Mouse (Mus musculus): Measurements from ENCODE around the gene Hmgb4. TPM values are rescaled to one million over a fixed set of nuclear protein-coding genes. Genes with fewer than 3 reads are reported as not detected.
A peak's percentile ranks its signal among the peaks of the same experiment; 100 is the strongest.

The Hmgb4 gene
- polyA plus RNA-seq, 1 experiment from 2014 or later = not detected

GRCm38 (mm10) chr4:128270931-128271330 lies 10.2 kb upstream of the Hmgb4 start:
- WGBS = 59% methylated on average over 19 of the region's 19 CpGs
- Histone ChIP-seq H3K36me3 (ENCODE audit: control insufficient read depth, insufficient read depth, low read length) (no peaks in the 10 kb centered on the region), H3K4me3 (ENCODE audit: low read depth, low read length) (no peak overlapping the region), H3K9ac (ENCODE audit: low read length) (no peak overlapping the region), H3K4me1 (ENCODE audit: control insufficient read depth, insufficient read depth, low read length) (no peaks in the 10 kb centered on the region), H3K9me3 (replicated peaks; ENCODE audit: control insufficient read depth, low read length) (no peaks in the 10 kb centered on the region), H3K27me3 (replicated peaks; ENCODE audit: control insufficient read depth, insufficient read depth, low read length) (no peaks in the 10 kb centered on the region), H3K27ac (ENCODE audit: low read depth, low read length) (no peak overlapping the region), H3K4me2 (ENCODE audit: low read length) (no peak overlapping the region)
- ATAC-seq (no peak), DNase-seq (ENCODE audit: low spot score) (peak; percentile 72)

GRCm38 (mm10) chr4:128270177-128270576 lies 9.4 kb upstream of the Hmgb4 start:
- H3K4me2 ChIP-seq (ENCODE audit: low read length) = no peak overlapping the region
- no peak overlapping the region for H3K27ac ChIP-seq (ENCODE audit: low read depth, low read length)
- H3K9me3 ChIP-seq (replicated peaks; ENCODE audit: control insufficient read depth, low read length) = no peaks in the 10 kb centered on the region
- H3K9ac ChIP-seq (ENCODE audit: low read length) = no peak overlapping the region
- H3K4me3 ChIP-seq (ENCODE audit: low read depth, low read length) = no peak overlapping the region
- 69% methylated on average over 10 of the region's 10 CpGs for WGBS
- no peaks in the 10 kb centered on the region for H3K27me3 ChIP-seq (replicated peaks; ENCODE audit: control insufficient read depth, insufficient read depth, low read length)
- H3K36me3 ChIP-seq (ENCODE audit: control insufficient read depth, insufficient read depth, low read length) = no peaks in the 10 kb centered on the region
- DNase-seq (ENCODE audit: low spot score) = no peak
- ATAC-seq = no peak
- no peaks in the 10 kb centered on the region for H3K4me1 ChIP-seq (ENCODE audit: control insufficient read depth, insufficient read depth, low read length)

GRCm38 (mm10) chr4:128269261-128269875 lies 8.6 kb upstream of the Hmgb4 start:
- Histone ChIP-seq H3K9ac (ENCODE audit: low read length) (no peak overlapping the region), H3K9me3 (replicated peaks; ENCODE audit: control insufficient read depth, low read length) (no peaks in the 10 kb centered on the region), H3K36me3 (ENCODE audit: control insufficient read depth, insufficient read depth, low read length) (no peaks in the 10 kb centered on the region), H3K4me1 (ENCODE audit: control insufficient read depth, insufficient read depth, low read length) (no peaks in the 10 kb centered on the region), H3K27me3 (replicated peaks; ENCODE audit: control insufficient read depth, insufficient read depth, low read length) (no peaks in the 10 kb centered on the region), H3K27ac (ENCODE audit: low read depth, low read length) (no peak overlapping the region), H3K4me3 (ENCODE audit: low read depth, low read length) (no peak overlapping the region), H3K4me2 (ENCODE audit: low read length) (no peak overlapping the region)
- DNase-seq (ENCODE audit: low spot score) (no peak), ATAC-seq (no peak)
- 90% methylated on average over 9 of the region's 9 CpGs for WGBS

- no peaks in the 10 kb centered on the region for H3K9me3 ChIP-seq (replicated peaks; ENCODE audit: control insufficient read depth, low read length)
- ATAC-seq (no peak), DNase-seq (ENCODE audit: low spot score) (no peak)
- no peak overlapping the region for H3K4me2 ChIP-seq (ENCODE audit: low read length)
- H3K27me3 ChIP-seq (replicated peaks; ENCODE audit: control insufficient read depth, insufficient read depth, low read length) = no peaks in the 10 kb centered on the region
- no peaks in the 10 kb centered on the region for H3K36me3 ChIP-seq (ENCODE audit: control insufficient read depth, insufficient read depth, low read length)
- no peak overlapping the region for H3K27ac ChIP-seq (ENCODE audit: low read depth, low read length)
- H3K4me1 ChIP-seq (ENCODE audit: control insufficient read depth, insufficient read depth, low read length) = no peaks in the 10 kb centered on the region
- 93% methylated on average over 3 of the region's 3 CpGs for WGBS
- H3K4me3 ChIP-seq (ENCODE audit: low read depth, low read length) = no peak overlapping the region
- no peak overlapping the region for H3K9ac ChIP-seq (ENCODE audit: low read length)
Observed at GRCm38 (mm10) chr4:128265341-128265740, 4.6 kb upstream of the Hmgb4 start.

- Histone ChIP-seq H3K4me3 (ENCODE audit: low read depth, low read length) (no peak overlapping the region), H3K27me3 (replicated peaks; ENCODE audit: control insufficient read depth, insufficient read depth, low read length) (no peaks in the 10 kb centered on the region), H3K9ac (ENCODE audit: low read length) (no peak overlapping the region), H3K4me2 (ENCODE audit: low read length) (no peak overlapping the region), H3K27ac (ENCODE audit: low read depth, low read length) (no peak overlapping the region), H3K9me3 (replicated peaks; ENCODE audit: control insufficient read depth, low read length) (no peaks in the 10 kb centered on the region), H3K4me1 (ENCODE audit: control insufficient read depth, insufficient read depth, low read length) (no peaks in the 10 kb centered on the region), H3K36me3 (ENCODE audit: control insufficient read depth, insufficient read depth, low read length) (no peaks in the 10 kb centered on the region)
- 95% methylated on average over 5 of the region's 5 CpGs for WGBS
- ATAC-seq (no peak), DNase-seq (ENCODE audit: low spot score) (no peak)
Observed at GRCm38 (mm10) chr4:128264491-128264890, 3.7 kb upstream of the Hmgb4 start.

GRCm38 (mm10) chr4:128259211-128259610 lies 1.5 kb downstream of the Hmgb4 start:
- no peak overlapping the region for H3K4me3 ChIP-seq (ENCODE audit: low read depth, low read length)
- no peak for ATAC-seq
- no peaks in the 10 kb centered on the region for H3K9me3 ChIP-seq (replicated peaks; ENCODE audit: control insufficient read depth, low read length)
- no peak overlapping the region for H3K9ac ChIP-seq (ENCODE audit: low read length)
- no peaks in the 10 kb centered on the region for H3K4me1 ChIP-seq (ENCODE audit: control insufficient read depth, insufficient read depth, low read length)
- no peak overlapping the region for H3K27ac ChIP-seq (ENCODE audit: low read depth, low read length)
- H3K27me3 ChIP-seq (replicated peaks; ENCODE audit: control insufficient read depth, insufficient read depth, low read length) = no peaks in the 10 kb centered on the region
- no peak for DNase-seq (ENCODE audit: low spot score)
- no peak overlapping the region for H3K4me2 ChIP-seq (ENCODE audit: low read length)
- no peaks in the 10 kb centered on the region for H3K36me3 ChIP-seq (ENCODE audit: control insufficient read depth, insufficient read depth, low read length)
- 85% methylated on average over 5 of the region's 5 CpGs for WGBS

- Histone ChIP-seq H3K27ac (ENCODE audit: low read depth, low read length) (no peak overlapping the region), H3K9ac (ENCODE audit: low read length) (no peak overlapping the region), H3K4me3 (ENCODE audit: low read depth, low read length) (no peak overlapping the region), H3K4me2 (ENCODE audit: low read length) (no peak overlapping the region), H3K9me3 (replicated peaks; ENCODE audit: control insufficient read depth, low read length) (no peaks in the 10 kb centered on the region), H3K4me1 (ENCODE audit: control insufficient read depth, insufficient read depth, low read length) (no peaks in the 10 kb centered on the region), H3K27me3 (replicated peaks; ENCODE audit: control insufficient read depth, insufficient read depth, low read length) (no peaks in the 10 kb centered on the region), H3K36me3 (ENCODE audit: control insufficient read depth, insufficient read depth, low read length) (no peaks in the 10 kb centered on the region)
- no peak for DNase-seq (ENCODE audit: low spot score)
- ATAC-seq = no peak
- 15% methylated on average over 5 of the region's 5 CpGs for WGBS
Observed at GRCm38 (mm10) chr4:128248676-128249075, 12.1 kb downstream of the Hmgb4 start.

- Histone ChIP-seq H3K27me3 (replicated peaks; ENCODE audit: control insufficient read depth, insufficient read depth, low read length) (no peaks in the 10 kb centered on the region), H3K36me3 (ENCODE audit: control insufficient read depth, insufficient read depth, low read length) (no peaks in the 10 kb centered on the region), H3K4me3 (ENCODE audit: low read depth, low read length) (no peak overlapping the region), H3K4me2 (ENCODE audit: low read length) (no peak overlapping the region), H3K4me1 (ENCODE audit: control insufficient read depth, insufficient read depth, low read length) (0 out of 2 replicates have a peak, but pooled peaks cover 3% of the 10 kb centered on the region), H3K9me3 (replicated peaks; ENCODE audit: control insufficient read depth, low read length) (no peaks in the 10 kb centered on the region), H3K9ac (ENCODE audit: low read length) (no peak overlapping the region), H3K27ac (ENCODE audit: low read depth, low read length) (no peak overlapping the region)
- ATAC-seq = no peak
- WGBS = 42% methylated on average over 2 of the region's 2 CpGs
- no peak for DNase-seq (ENCODE audit: low spot score)
Observed at GRCm38 (mm10) chr4:128245201-128245600, 15.6 kb downstream of the Hmgb4 start.

GRCm38 (mm10) chr4:128241854-128242356 lies 18.9 kb downstream of the Hmgb4 start:
- Histone ChIP-seq H3K9me3 (replicated peaks; ENCODE audit: control insufficient read depth, low read length) (no peaks in the 10 kb centered on the region), H3K4me3 (ENCODE audit: low read depth, low read length) (no peak overlapping the region), H3K4me1 (ENCODE audit: control insufficient read depth, insufficient read depth, low read length) (0 out of 2 replicates have a peak, but pooled peaks cover 3% of the 10 kb centered on the region), H3K4me2 (ENCODE audit: low read length) (no peak overlapping the region), H3K9ac (ENCODE audit: low read length) (no peak overlapping the region), H3K27me3 (replicated peaks; ENCODE audit: control insufficient read depth, insufficient read depth, low read length) (no peaks in the 10 kb centered on the region), H3K27ac (ENCODE audit: low read depth, low read length) (no peak overlapping the region), H3K36me3 (ENCODE audit: control insufficient read depth, insufficient read depth, low read length) (no peaks in the 10 kb centered on the region)
- no peak for DNase-seq (ENCODE audit: low spot score)
- WGBS = 13% methylated on average over 2 of the region's 2 CpGs
- ATAC-seq = no peak
